Mouse (Mus musculus) CH12.LX (cell line): ENCODE measurements at regions not wholly inside any gene's neighbourhood (a gene's known extent, or its start where the extent isn't known, plus 50 kb on each side); places are given as distances from the start of the nearest gene placed in this dataset.

Experiments used
- DNase-seq: peaks from one replicate; pipeline ENCODE4 v3.0.0-alpha.2; 2013; ENCODE audit errors: extremely low read depth
- H3K27ac ChIP-seq: 2 replicates; pipeline ENCODE4 v1.5.1; 2012; ENCODE audit warnings: low read depth, mild to moderate bottlenecking, control low read depth, moderate library complexity; ENCODE audit not compliant: insufficient read depth
- H3K27me3 ChIP-seq: replicated peaks from 2 replicates; pipeline ENCODE3; 2012; ENCODE audit warnings: inconsistent platforms
- H3K36me3 ChIP-seq, 2 experiments: replicated peaks in 1 of 2; 2 replicates each; pipeline versions ENCODE3 to v1.6.1; 2012; ENCODE audit warnings: inconsistent platforms in 1 of 2, low read length in 1 of 2, mild to moderate bottlenecking in 1 of 2, mixed read lengths in 1 of 2, moderate library complexity in 1 of 2; ENCODE audit not compliant: control insufficient read depth in 1 of 2, insufficient read depth in 1 of 2
- H3K4me1 ChIP-seq, 2 experiments: 2 replicates each; pipeline ENCODE4 v1.6.1; 2012; ENCODE audit warnings: inconsistent platforms in 1 of 2, moderate library complexity in 1 of 2; ENCODE audit not compliant: insufficient read depth in 2 of 2, control insufficient read depth in 1 of 2
- H3K4me2 ChIP-seq: 2 replicates; pipeline ENCODE4 v1.6.1; 2012; ENCODE audit warnings: low read depth, mild to moderate bottlenecking, control low read depth; ENCODE audit not compliant: poor library complexity, insufficient read depth, severe bottlenecking
- H3K4me3 ChIP-seq, 3 experiments: fragments of 150-350 bp in 1 of 3; sonication (generic) in 1 of 3; replicated peaks in 1 of 3; 2 replicates each; pipeline versions ENCODE3 to v1.5.1; 2011 to 2012; ENCODE audit warnings: low read depth in 2 of 3, low read length in 2 of 3, mild to moderate bottlenecking in 2 of 3, moderate library complexity in 2 of 3, control low read depth in 1 of 3, improper control_type of control experiment in 1 of 3, inconsistent platforms in 1 of 3, mixed read lengths in 1 of 3; ENCODE audit not compliant: poor library complexity in 1 of 3
- H3K79me2 ChIP-seq: replicated peaks from 2 replicates; pipeline ENCODE4 v1.6.1; 2012; ENCODE audit warnings: mild to moderate bottlenecking, moderate library complexity; ENCODE audit not compliant: control insufficient read depth, poor library complexity, insufficient read depth, severe bottlenecking; ENCODE audit errors: extremely low read depth
- H3K9ac ChIP-seq: 2 replicates; pipeline ENCODE4 v1.6.1; 2012; ENCODE audit warnings: low read depth, mild to moderate bottlenecking, control low read depth, moderate library complexity; ENCODE audit not compliant: insufficient read depth
- H3K9me3 ChIP-seq: replicated peaks from 2 replicates; pipeline ENCODE3; 2012; ENCODE audit warnings: low read length, inconsistent platforms, mixed read lengths
- CHD1 ChIP-seq: IDR thresholded peaks from 2 replicates; pipeline ENCODE4 v1.6.1; 2012; ENCODE audit warnings: low read depth, low read length, improper control_type of control experiment, inconsistent platforms
- CHD2 ChIP-seq: IDR thresholded peaks from 2 replicates; pipeline ENCODE4 v1.6.1; 2011; ENCODE audit warnings: low read length, improper control_type of control experiment
- E2F4 ChIP-seq: IDR thresholded peaks from 2 replicates; pipeline ENCODE4 v1.6.1; 2011; ENCODE audit warnings: low read depth, low read length, improper control_type of control experiment; ENCODE audit not compliant: insufficient replicate concordance
- ELF1 ChIP-seq: IDR thresholded peaks from 2 replicates; pipeline ENCODE4 v1.6.1; 2014; ENCODE audit warnings: low read depth, mild to moderate bottlenecking, inconsistent platforms, low read length, improper control_type of control experiment
- GABPA ChIP-seq: IDR thresholded peaks from 2 replicates; pipeline ENCODE4 v1.6.1; 2012; ENCODE audit warnings: low read depth, low read length, improper control_type of control experiment, inconsistent platforms; ENCODE audit not compliant: insufficient replicate concordance
- KAT2A ChIP-seq: IDR thresholded peaks from 2 replicates; pipeline ENCODE4 v1.6.1; 2012; ENCODE audit warnings: low read length, improper control_type of control experiment, inconsistent platforms; ENCODE audit not compliant: insufficient replicate concordance
- MAX ChIP-seq: IDR thresholded peaks from 2 replicates; pipeline ENCODE4 v1.6.1; 2011; ENCODE audit warnings: low read length, improper control_type of control experiment
- NRF1 ChIP-seq: IDR thresholded peaks from 2 replicates; pipeline ENCODE4 v1.6.1; 2014; ENCODE audit warnings: low read depth, mild to moderate bottlenecking, inconsistent platforms, low read length, improper control_type of control experiment, moderate library complexity
- SIN3A ChIP-seq: IDR thresholded peaks from 2 replicates; pipeline ENCODE4 v1.6.1; 2012; ENCODE audit warnings: low read length, improper control_type of control experiment, inconsistent platforms
- SMC3 ChIP-seq: IDR thresholded peaks from 2 replicates; pipeline ENCODE4 v1.6.1; 2011; ENCODE audit warnings: low read depth, low read length, improper control_type of control experiment
- TBP ChIP-seq: conservative IDR thresholded peaks from 2 replicates; pipeline ENCODE4 v1.6.1; 2011; ENCODE audit warnings: low read depth, low read length, improper control_type of control experiment
- TCF12 ChIP-seq: IDR thresholded peaks from 2 replicates; pipeline ENCODE4 v1.6.1; 2014; ENCODE audit warnings: low read depth, mild to moderate bottlenecking, inconsistent platforms, low read length, improper control_type of control experiment
- UBTF ChIP-seq: IDR thresholded peaks from 2 replicates; pipeline ENCODE4 v1.6.1; 2012; ENCODE audit warnings: low read depth, mild to moderate bottlenecking, inconsistent platforms, low read length, improper control_type of control experiment, moderate library complexity
- USF2 ChIP-seq: conservative IDR thresholded peaks from 2 replicates; pipeline ENCODE4 v1.6.1; 2011; ENCODE audit warnings: low read depth, low read length, improper control_type of control experiment
- dilution Hi-C: fragments of 300-500 bp; cut with MboI; formaldehyde crosslinking; loops from 2 replicates; pipeline ENCODE4 v1.14.3; 2020; ENCODE audit warnings: low sequenced_read_pairs; ENCODE audit not compliant: extremely low pct_unique_long_range_greater_than_20kb, extremely low pct_ligation_motif_present
- in situ Hi-C: fragments of 300-500 bp; cut with MboI; formaldehyde crosslinking; loops from 3 replicates; pipeline ENCODE4 v1.14.3; 2019; ENCODE audit warnings: low sequenced_read_pairs, low pct_ligation_motif_present, low pct_unique_long_range_greater_than_20kb, mixed read lengths

DNA sequence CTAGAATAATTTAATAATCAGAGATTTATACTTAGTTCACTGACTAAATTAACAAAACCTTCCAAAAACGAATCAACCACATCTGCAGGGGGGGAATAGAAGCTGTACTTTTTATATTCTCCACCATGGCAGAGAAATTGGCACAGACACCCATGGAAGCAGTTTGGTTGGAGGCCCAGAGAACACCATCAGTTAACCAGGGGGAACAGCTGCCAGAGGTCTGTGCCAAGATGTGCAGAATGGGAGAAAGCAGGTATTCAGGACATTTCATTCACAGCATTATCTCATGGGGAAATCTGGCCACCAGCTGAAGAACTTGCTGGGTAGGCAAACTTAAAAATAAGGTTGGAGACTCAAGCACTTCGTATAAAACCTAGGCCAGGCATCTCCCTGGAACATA, 410.3 kb downstream of the Tns3 start:
- dilution Hi-C loops = no loop called here
- Histone ChIP-seq H3K4me2 (no peak overlapping the region), H3K9me3 (no peaks in the 10 kb centered on the region)
- TF ChIP-seq GABPA = no peak
- TF ChIP-seq SIN3A = no peak
- TF ChIP-seq CHD2 = no peak
- no peak for TF ChIP-seq NRF1
- TF ChIP-seq, all 38 proteins: peak for 0
- no peak overlapping the region for H3K9ac ChIP-seq
- no peaks in the 10 kb centered on the region for H3K36me3 ChIP-seq
- in situ Hi-C loops = no loop called here
- DNase-seq = no peak
- peaks cover 44% of the 10 kb centered on the region for H3K27me3 ChIP-seq
- H3K4me1 ChIP-seq = no peaks in the 10 kb centered on the region
- H3K4me3 ChIP-seq = no peak overlapping the region
- H3K27ac ChIP-seq = no peak overlapping the region
- H3K79me2 ChIP-seq = no peaks in the 10 kb centered on the region

GRCm38 (mm10) chr11:8251360-8251759, 413.0 kb downstream of the Tns3 start:
- dilution Hi-C loops = no loop called here
- in situ Hi-C loops = no loop called here
- no peak overlapping the region for H3K4me3 ChIP-seq
- H3K4me2 ChIP-seq = no peak overlapping the region
- H3K79me2 ChIP-seq = no peaks in the 10 kb centered on the region
- TF ChIP-seq ELF1 (no peak), TBP (0 out of 2 replicates have a peak, but pooled peaks have one; percentile 19), UBTF (no peak), E2F4 (no peak), CHD1 (no peak), TCF12 (no peak), GABPA (no peak)
- H3K9ac ChIP-seq = no peak overlapping the region
- H3K27me3 ChIP-seq = peaks cover 55% of the 10 kb centered on the region
- DNase-seq = no peak
- H3K36me3 ChIP-seq = no peaks in the 10 kb centered on the region
- H3K27ac ChIP-seq = no peak overlapping the region
- no peaks in the 10 kb centered on the region for H3K9me3 ChIP-seq
- H3K4me1 ChIP-seq = no peaks in the 10 kb centered on the region

GRCm38 (mm10) chr11:8249468-8249867, 414.9 kb downstream of the Tns3 start:
- no peak for DNase-seq
- Histone ChIP-seq H3K4me1 (no peaks in the 10 kb centered on the region), H3K9ac (no peak overlapping the region), H3K79me2 (no peaks in the 10 kb centered on the region), H3K27me3 (peaks cover 54% of the 10 kb centered on the region), H3K4me3 (no peak overlapping the region), H3K4me2 (no peak overlapping the region), H3K27ac (no peak overlapping the region), H3K9me3 (no peaks in the 10 kb centered on the region), H3K36me3 (no peaks in the 10 kb centered on the region)
- no peak for TF ChIP-seq SMC3
- TF ChIP-seq CHD2 = no peak
- no peak for TF ChIP-seq MAX
- no peak for TF ChIP-seq TBP
- no peak for TF ChIP-seq E2F4
- no peak for TF ChIP-seq KAT2A
- no peak for TF ChIP-seq USF2
- no peak for TF ChIP-seq SIN3A
- no peak for TF ChIP-seq ELF1
- dilution Hi-C loops (no loop called here), in situ Hi-C loops (loop anchor here (25.0 kb wide), 1 partner anchor 1037 kb away; the partner anchor contains the start of gene Igfbp3)
